Mouse (Mus musculus): ENCODE data around the gene Rab3il1. TPM values are rescaled to one million over a fixed set of nuclear protein-coding genes. Genes with fewer than 3 reads are reported as not detected.
A peak's percentile ranks its signal among the peaks of the same experiment; 100 is the strongest.

Rab3il1 gene
- polyA plus RNA-seq, 1 experiment from 2014 or later: 36.8 TPM

GRCm38 (mm10) chr19:10041388-10042148, 40.1 kb downstream of the Rab3il1 start, which contains the start of gene Fads3:
Gene Fads3, plus strand, starts transcription at chr19:10041569.
- no peaks in the 10 kb centered on the region for H3K36me3 ChIP-seq (ENCODE audit: control insufficient read depth, insufficient read depth, low read length)
- ATAC-seq (ENCODE audit: low FRiP score): peak; percentile 92

GRCm38 (mm10) chr19:10042232-10042631, 40.8 kb downstream of the Rab3il1 start:
- WGBS: 63% methylated on average over 6 of the region's 6 CpGs
- H3K27me3 ChIP-seq (ENCODE audit: control insufficient read depth, insufficient read depth, low read length): peaks cover 8% of the 10 kb centered on the region
- peaks cover 7% of the 10 kb centered on the region for H3K4me1 ChIP-seq (ENCODE audit: control insufficient read depth, insufficient read depth, low read length)
- no peak for DNase-seq (ENCODE audit: low spot score, missing footprints)
- H3K4me3 ChIP-seq (ENCODE audit: low read depth, low read length): peak overlapping the region; percentile 56
- peak; percentile 15 for ATAC-seq (ENCODE audit: low FRiP score)
- peak overlapping the region; percentile 99 for H3K4me2 ChIP-seq
- no peaks in the 10 kb centered on the region for H3K9me3 ChIP-seq (ENCODE audit: control insufficient read depth, low read length)
- peak overlapping the region; percentile 66 for H3K9ac ChIP-seq (ENCODE audit: low read length)
- no peaks in the 10 kb centered on the region for H3K36me3 ChIP-seq (ENCODE audit: control insufficient read depth, insufficient read depth, low read length)
- H3K27ac ChIP-seq (ENCODE audit: low read depth, low read length): no peak overlapping the region

More at GRCm38 (mm10) chr19:10041388-10042148, 40.1 kb downstream of the Rab3il1 start, which contains the start of gene Fads3:
- Histone ChIP-seq H3K4me1 (ENCODE audit: control insufficient read depth, insufficient read depth, low read length) (peaks cover 7% of the 10 kb centered on the region), H3K4me2 (peak within 1 kb of the TSS; percentile 99), H3K9ac (ENCODE audit: low read length) (peak within 1 kb of the TSS; percentile 66), H3K4me3 (ENCODE audit: low read depth, low read length) (peak within 1 kb of the TSS; percentile 56), H3K9me3 (ENCODE audit: control insufficient read depth, low read length) (no peaks in the 10 kb centered on the region), H3K27me3 (ENCODE audit: control insufficient read depth, insufficient read depth, low read length) (peaks cover 8% of the 10 kb centered on the region), H3K27ac (ENCODE audit: low read depth, low read length) (no peak within 1 kb of the TSS)
- under 1% methylated on average over 66 of the region's 69 CpGs for WGBS
- DNase-seq (ENCODE audit: low spot score, missing footprints): peak; percentile 93

- WGBS: 84% methylated on average over 4 of the region's 4 CpGs
Measured at GRCm38 (mm10) chr19:10042816-10043215, 41.3 kb downstream of the Rab3il1 start.

DNA sequence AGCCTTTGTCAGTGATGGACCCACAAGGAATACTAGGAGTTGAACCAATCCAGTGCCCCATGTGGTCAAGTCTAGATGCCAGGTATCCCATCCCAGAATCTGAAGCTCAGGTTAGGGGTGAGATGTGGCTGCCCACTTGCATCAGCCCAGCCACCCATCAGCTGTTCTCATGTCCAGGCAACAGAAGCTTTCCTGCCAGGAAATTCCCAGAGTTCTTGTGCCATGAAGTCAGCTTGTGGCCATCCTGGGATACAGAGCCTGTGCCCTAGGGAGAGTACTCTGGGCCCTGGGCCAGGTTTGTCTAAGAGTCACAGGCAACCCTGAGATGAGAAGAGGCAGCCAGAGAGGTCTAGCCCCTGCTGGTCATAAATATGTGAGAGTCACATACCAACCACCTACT, 42.2 kb downstream of the Rab3il1 start:
- no peak overlapping the region for H3K4me3 ChIP-seq (ENCODE audit: low read depth, low read length)
- H3K4me2 ChIP-seq: no peak overlapping the region
- H3K36me3 ChIP-seq (ENCODE audit: control insufficient read depth, insufficient read depth, low read length): no peaks in the 10 kb centered on the region
- no peak overlapping the region for H3K27ac ChIP-seq (ENCODE audit: low read depth, low read length)
- ATAC-seq (ENCODE audit: low FRiP score) (no peak), DNase-seq (ENCODE audit: low spot score, missing footprints) (no peak)
- H3K27me3 ChIP-seq (ENCODE audit: control insufficient read depth, insufficient read depth, low read length): peaks cover 8% of the 10 kb centered on the region
- H3K4me1 ChIP-seq (ENCODE audit: control insufficient read depth, insufficient read depth, low read length): peaks cover 7% of the 10 kb centered on the region
- no peak overlapping the region for H3K9ac ChIP-seq (ENCODE audit: low read length)
- no peaks in the 10 kb centered on the region for H3K9me3 ChIP-seq (ENCODE audit: control insufficient read depth, low read length)

More at GRCm38 (mm10) chr19:10042816-10043215, 41.3 kb downstream of the Rab3il1 start:
- no peaks in the 10 kb centered on the region for H3K36me3 ChIP-seq (ENCODE audit: control insufficient read depth, insufficient read depth, low read length)
- no peak for DNase-seq (ENCODE audit: low spot score, missing footprints)
- H3K27ac ChIP-seq (ENCODE audit: low read depth, low read length): no peak overlapping the region
- no peak overlapping the region for H3K4me2 ChIP-seq
- peaks cover 7% of the 10 kb centered on the region for H3K4me1 ChIP-seq (ENCODE audit: control insufficient read depth, insufficient read depth, low read length)
- no peak for ATAC-seq (ENCODE audit: low FRiP score)
- H3K9me3 ChIP-seq (ENCODE audit: control insufficient read depth, low read length): no peaks in the 10 kb centered on the region
- H3K4me3 ChIP-seq (ENCODE audit: low read depth, low read length): no peak overlapping the region
- no peak overlapping the region for H3K9ac ChIP-seq (ENCODE audit: low read length)
- H3K27me3 ChIP-seq (ENCODE audit: control insufficient read depth, insufficient read depth, low read length): peaks cover 8% of the 10 kb centered on the region

DNA sequence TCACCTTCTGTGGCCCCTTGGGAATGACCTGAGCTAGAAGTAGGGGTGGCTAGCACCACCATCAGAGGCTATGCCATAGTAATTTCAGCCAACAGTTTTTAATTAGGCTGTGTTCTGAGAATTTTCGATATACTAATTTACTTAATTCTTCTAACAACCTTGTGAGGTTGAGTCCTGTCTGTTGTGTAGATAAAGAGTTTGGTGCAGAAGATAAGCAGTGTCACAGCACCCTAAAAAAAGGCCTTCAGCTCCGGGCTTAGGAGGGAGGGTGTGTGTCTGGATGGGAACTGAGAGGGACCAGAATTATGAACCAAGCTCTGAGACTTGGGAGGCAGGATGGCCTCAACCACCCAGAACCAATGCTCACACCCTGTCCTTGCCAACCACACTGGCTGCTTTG, 44.2 kb downstream of the Rab3il1 start:
- H3K9ac ChIP-seq (ENCODE audit: low read length): no peak overlapping the region
- no peak overlapping the region for H3K27ac ChIP-seq (ENCODE audit: low read depth, low read length)
- no peak overlapping the region for H3K4me2 ChIP-seq
- DNase-seq (ENCODE audit: low spot score, missing footprints) (no peak), ATAC-seq (ENCODE audit: low FRiP score) (no peak)
- peaks cover 3% of the 10 kb centered on the region; the same call in 1 of the 2 replicates for H3K27me3 ChIP-seq (ENCODE audit: control insufficient read depth, insufficient read depth, low read length)
- H3K4me3 ChIP-seq (ENCODE audit: low read depth, low read length): no peak overlapping the region
- WGBS: 90% methylated on average over 2 of the region's 2 CpGs
- H3K4me1 ChIP-seq (ENCODE audit: control insufficient read depth, insufficient read depth, low read length): peaks cover 7% of the 10 kb centered on the region
- H3K36me3 ChIP-seq (ENCODE audit: control insufficient read depth, insufficient read depth, low read length): no peaks in the 10 kb centered on the region
- H3K9me3 ChIP-seq (ENCODE audit: control insufficient read depth, low read length): no peaks in the 10 kb centered on the region

DNA sequence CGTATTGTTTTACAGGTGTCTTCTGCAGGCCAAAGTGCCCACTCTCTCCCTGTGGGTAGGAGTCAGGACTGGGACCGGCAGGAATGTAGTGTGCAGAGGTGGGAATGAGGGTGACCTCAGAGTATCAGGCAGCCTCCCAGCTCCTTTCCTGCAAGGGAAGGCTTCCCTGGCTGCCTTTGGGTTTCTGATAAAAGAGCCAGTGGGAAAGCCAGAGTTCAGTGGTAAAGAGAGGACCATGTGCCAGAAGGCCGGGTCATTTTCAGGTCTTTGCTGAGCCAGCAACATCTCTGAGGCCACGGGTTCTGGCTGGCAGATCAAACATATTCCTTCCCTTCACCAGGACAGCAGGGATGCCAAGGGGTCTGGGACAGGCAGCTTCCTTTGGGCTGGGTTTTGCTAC, 44.9 kb downstream of the Rab3il1 start:
- H3K4me1 ChIP-seq (ENCODE audit: control insufficient read depth, insufficient read depth, low read length): peaks cover 4% of the 10 kb centered on the region
- H3K4me2 ChIP-seq: no peak overlapping the region
- no peak overlapping the region for H3K27ac ChIP-seq (ENCODE audit: low read depth, low read length)
- ATAC-seq (ENCODE audit: low FRiP score) (no peak), DNase-seq (ENCODE audit: low spot score, missing footprints) (no peak)
- H3K9ac ChIP-seq (ENCODE audit: low read length): no peak overlapping the region
- no peak overlapping the region for H3K4me3 ChIP-seq (ENCODE audit: low read depth, low read length)
- H3K9me3 ChIP-seq (ENCODE audit: control insufficient read depth, low read length): no peaks in the 10 kb centered on the region
- WGBS: 79% methylated on average over 4 of the region's 4 CpGs
- peaks cover 3% of the 10 kb centered on the region; the same call in 1 of the 2 replicates for H3K27me3 ChIP-seq (ENCODE audit: control insufficient read depth, insufficient read depth, low read length)
- no peaks in the 10 kb centered on the region for H3K36me3 ChIP-seq (ENCODE audit: control insufficient read depth, insufficient read depth, low read length)

DNA sequence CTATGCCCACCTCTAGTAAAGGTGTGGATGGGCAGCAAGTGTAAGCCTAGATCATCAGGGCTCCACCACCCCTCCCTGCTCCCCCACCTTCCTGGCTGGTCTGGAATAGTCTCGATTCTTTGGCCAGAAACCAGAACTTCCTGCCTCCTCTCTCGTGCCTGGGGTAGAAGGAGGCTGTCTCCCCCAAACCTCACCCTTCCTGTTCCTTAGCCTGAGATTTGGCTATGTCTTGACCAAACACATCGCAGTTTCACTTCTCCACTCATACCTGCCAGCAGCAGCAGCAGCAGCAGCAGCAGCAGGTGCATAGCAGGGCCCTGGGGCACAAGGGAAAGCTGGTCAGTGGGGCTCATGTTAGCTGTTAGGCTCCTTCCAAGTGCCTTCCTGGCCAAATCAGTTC, 45.5 kb downstream of the Rab3il1 start:
- peaks cover 3% of the 10 kb centered on the region; the same call in 1 of the 2 replicates for H3K27me3 ChIP-seq (ENCODE audit: control insufficient read depth, insufficient read depth, low read length)

GRCm38 (mm10) chr19:10049533-10049932, 48.1 kb downstream of the Rab3il1 start:
- H3K9me3 ChIP-seq (ENCODE audit: control insufficient read depth, low read length): no peaks in the 10 kb centered on the region
- no peaks in the 10 kb centered on the region for H3K36me3 ChIP-seq (ENCODE audit: control insufficient read depth, insufficient read depth, low read length)
- ATAC-seq (ENCODE audit: low FRiP score): no peak
- no peak overlapping the region for H3K27ac ChIP-seq (ENCODE audit: low read depth, low read length)
- H3K4me3 ChIP-seq (ENCODE audit: low read depth, low read length): no peak overlapping the region
- no peaks in the 10 kb centered on the region for H3K27me3 ChIP-seq (ENCODE audit: control insufficient read depth, insufficient read depth, low read length)
- H3K4me2 ChIP-seq: no peak overlapping the region
- no peak overlapping the region for H3K9ac ChIP-seq (ENCODE audit: low read length)
- H3K4me1 ChIP-seq (ENCODE audit: control insufficient read depth, insufficient read depth, low read length): no peaks in the 10 kb centered on the region
- DNase-seq (ENCODE audit: low spot score, missing footprints): no peak

More for the DNA sequence above, 45.5 kb downstream of the Rab3il1 start:
- Histone ChIP-seq H3K9me3 (ENCODE audit: control insufficient read depth, low read length) (no peaks in the 10 kb centered on the region), H3K4me3 (ENCODE audit: low read depth, low read length) (no peak overlapping the region), H3K4me1 (ENCODE audit: control insufficient read depth, insufficient read depth, low read length) (peaks cover 2% of the 10 kb centered on the region), H3K36me3 (ENCODE audit: control insufficient read depth, insufficient read depth, low read length) (no peaks in the 10 kb centered on the region), H3K4me2 (no peak overlapping the region), H3K9ac (ENCODE audit: low read length) (no peak overlapping the region), H3K27ac (ENCODE audit: low read depth, low read length) (no peak overlapping the region)
- DNase-seq (ENCODE audit: low spot score, missing footprints) (no peak), ATAC-seq (ENCODE audit: low FRiP score) (no peak)
- WGBS: 57% methylated on average over 3 of the region's 3 CpGs

- Histone ChIP-seq H3K4me1 (ENCODE audit: control insufficient read depth, insufficient read depth, low read length) (no peaks in the 10 kb centered on the region), H3K9ac (ENCODE audit: low read length) (no peak overlapping the region), H3K27me3 (ENCODE audit: control insufficient read depth, insufficient read depth, low read length) (no peaks in the 10 kb centered on the region), H3K36me3 (ENCODE audit: control insufficient read depth, insufficient read depth, low read length) (no peaks in the 10 kb centered on the region), H3K27ac (ENCODE audit: low read depth, low read length) (no peak overlapping the region), H3K4me2 (no peak overlapping the region), H3K9me3 (ENCODE audit: control insufficient read depth, low read length) (no peaks in the 10 kb centered on the region), H3K4me3 (ENCODE audit: low read depth, low read length) (no peak overlapping the region)
- no peak for ATAC-seq (ENCODE audit: low FRiP score)
- WGBS: 86% methylated on average over 2 of the region's 2 CpGs
- DNase-seq (ENCODE audit: low spot score, missing footprints): no peak
Measured at GRCm38 (mm10) chr19:10050438-10050837, 49.0 kb downstream of the Rab3il1 start.
